Mouse (Mus musculus) stomach, embryonic 14.5 days (tissue): ENCODE measurements around the gene Ehmt2. TPM values are rescaled to one million over a fixed set of nuclear protein-coding genes. Genes with fewer than 3 reads are reported as not detected.

Experiments used
- ATAC-seq: fragments of 200-750 bp; cut with Nextera tagmentation; 2 replicates; pipeline ENCODE4 v1.8.0; 2017; ENCODE audit warnings: low read depth, moderate TSS enrichment; ENCODE audit not compliant: insufficient number of reproducible peaks, insufficient read depth, low FRiP score
- H3K27ac ChIP-seq: fragments of 300-500 bp; sonication (generic); 2 replicates; pipeline ENCODE4 v1.5.1; 2014; ENCODE audit warnings: mild to moderate bottlenecking, low read length, moderate library complexity, mixed read lengths
- H3K27me3 ChIP-seq: fragments of 300-500 bp; sonication (generic); 2 replicates; pipeline ENCODE4 v1.6.1; 2014; ENCODE audit warnings: low read length, control low read depth, mixed read lengths; ENCODE audit not compliant: control insufficient read depth, insufficient read depth
- H3K36me3 ChIP-seq: fragments of 300-500 bp; sonication (generic); 2 replicates; pipeline ENCODE4 v1.6.1; 2014; ENCODE audit warnings: mild to moderate bottlenecking, control low read depth, low read length, moderate library complexity, mixed read lengths; ENCODE audit not compliant: control insufficient read depth, insufficient read depth
- H3K4me1 ChIP-seq: fragments of 300-500 bp; sonication (generic); 2 replicates; pipeline ENCODE4 v1.6.1; 2014; ENCODE audit warnings: low read length, control low read depth, mixed read lengths; ENCODE audit not compliant: control insufficient read depth, insufficient read depth
- H3K4me2 ChIP-seq: fragments of 300-500 bp; sonication (generic); replicated peaks from 2 replicates; pipeline ENCODE4 v1.6.1; 2014; ENCODE audit warnings: low read depth, low read length, control low read depth
- H3K4me3 ChIP-seq: fragments of 300-500 bp; sonication (generic); 2 replicates; pipeline ENCODE4 v1.5.1; 2014; ENCODE audit warnings: low read depth, low read length, control low read depth
- H3K9ac ChIP-seq: fragments of 300-500 bp; sonication (generic); replicated peaks from 2 replicates; pipeline ENCODE4 v1.6.1; 2014; ENCODE audit warnings: low read depth, mild to moderate bottlenecking, control low read depth, low read length, moderate library complexity, mixed read lengths
- H3K9me3 ChIP-seq: fragments of 300-500 bp; sonication (generic); 2 replicates; pipeline ENCODE4 v1.6.1; 2016; ENCODE audit warnings: low read depth, low read length, control low read depth; ENCODE audit not compliant: control insufficient read depth
- WGBS: fragments of 180-500 bp; shearing (Covaris S2); extraction: QIAGEN DNeasy Blood & Tissue Kit; methylation state at CpG from one replicate; pipeline ENCODE4 v1.1.7; 2014; 5-methylcytosine and 5-hydroxymethylcytosine counted together
- polyA plus RNA-seq: library from polyadenylated mRNA; unstranded; fragments of >200 nt; fragmentation: Nextera tagmentation; extraction: Ambion mirVana; gene quantifications from 2 replicates; pipeline ENCODE4 v1.2.1, GENCODE M21; 2014

Ehmt2 gene
- polyA plus RNA-seq, 1 experiment from 2014 or later: 79.4 TPM

DNA sequence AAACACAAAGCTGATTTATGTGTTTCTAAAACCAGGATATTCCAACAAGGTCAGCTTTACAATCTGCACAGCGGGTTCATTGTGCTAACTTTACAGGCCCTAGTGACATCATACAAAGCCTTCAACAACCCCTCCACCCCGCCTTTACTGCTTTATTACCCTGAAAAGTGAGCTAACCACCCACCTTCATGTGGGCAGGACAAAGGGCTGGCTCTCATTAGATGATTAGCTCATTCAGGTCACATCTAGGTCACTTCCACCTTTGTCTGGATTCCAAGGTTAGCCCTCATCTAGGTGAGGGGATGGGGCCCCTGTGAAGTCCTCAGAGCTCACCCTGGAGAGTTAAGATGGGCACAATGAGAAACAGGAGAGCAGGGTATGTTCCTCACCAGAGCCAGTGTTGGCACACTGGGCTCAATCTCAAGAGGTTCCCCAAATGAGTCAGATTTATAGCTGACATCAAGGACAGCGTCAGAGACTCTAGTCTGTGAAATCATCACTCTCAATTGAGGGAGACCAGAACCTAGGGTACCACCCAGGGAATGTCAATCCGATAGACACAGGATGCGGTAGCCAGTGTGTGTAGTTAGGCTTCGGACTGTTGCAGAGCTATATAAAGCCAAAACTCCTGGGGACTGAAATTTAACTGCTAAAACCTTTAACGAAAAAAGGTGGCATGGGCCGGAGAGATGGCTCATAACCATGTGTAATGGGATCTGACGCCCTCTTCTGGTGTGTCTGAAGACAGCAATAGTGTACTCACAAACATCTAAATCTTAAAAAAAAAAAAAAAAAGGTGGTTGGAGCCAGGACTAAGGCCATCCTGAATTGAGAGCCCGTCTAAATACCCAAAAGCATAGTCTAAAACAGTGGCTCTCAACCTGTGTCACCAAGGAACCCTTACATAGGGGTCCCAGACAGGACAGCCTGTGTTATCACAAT is 52.5 kb downstream of the Ehmt2 start:
- Histone ChIP-seq H3K9ac (peak overlapping the region; percentile 99), H3K4me2 (peak overlapping the region; percentile 76), H3K27me3 (no peaks in the 10 kb centered on the region), H3K36me3 (peaks cover 22% of the 10 kb centered on the region), H3K27ac (peak overlapping the region; percentile 92), H3K4me3 (peak overlapping the region; percentile 98), H3K4me1 (peaks cover 10% of the 10 kb centered on the region), H3K9me3 (no peaks in the 10 kb centered on the region)
- no peak for ATAC-seq
- WGBS: 29% methylated on average over 10 of the region's 10 CpGs

DNA sequence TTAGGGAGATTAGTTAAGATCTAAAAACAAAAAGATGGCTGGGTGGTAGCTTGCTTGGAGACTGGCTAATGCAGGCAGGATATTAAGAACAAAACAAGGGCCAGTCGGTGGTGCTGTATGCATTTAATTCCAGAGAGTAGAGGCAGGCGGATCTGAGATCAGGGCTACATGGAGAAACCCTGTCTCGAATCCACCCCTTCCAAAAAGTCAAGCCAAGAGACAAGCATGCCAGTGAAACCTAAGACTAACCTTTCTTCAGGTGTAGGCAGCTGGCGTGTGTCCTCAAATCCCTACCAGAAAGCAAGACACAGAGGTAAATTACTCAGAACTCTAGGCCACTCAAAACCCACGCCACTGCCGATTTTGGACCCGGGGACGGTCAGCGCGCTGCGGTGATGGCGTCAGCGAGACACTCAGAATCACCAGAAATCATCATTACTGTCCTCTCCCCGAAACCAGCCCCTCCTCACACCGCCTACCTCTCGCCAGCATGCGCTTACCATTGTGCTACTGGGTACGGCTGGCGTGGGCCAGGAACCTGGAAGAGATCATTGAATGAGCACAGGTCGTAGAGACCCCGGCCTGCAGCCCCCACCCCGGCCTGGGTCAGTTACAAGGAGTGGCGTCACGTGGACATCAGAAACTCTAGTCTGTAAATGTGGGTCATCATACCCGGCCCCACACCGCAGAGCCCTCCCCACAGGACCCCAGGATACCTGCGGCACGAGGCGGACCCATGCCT is 53.5 kb downstream of the Ehmt2 start:
- under 1% methylated on average over 29 of the region's 29 CpGs for WGBS
- ATAC-seq: peak; percentile 53
- H3K4me3 ChIP-seq: peak overlapping the region; percentile 98
- H3K27ac ChIP-seq: peak overlapping the region; percentile 92
- H3K9ac ChIP-seq: peak overlapping the region; percentile 99
- no peaks in the 10 kb centered on the region for H3K27me3 ChIP-seq
- H3K9me3 ChIP-seq: no peaks in the 10 kb centered on the region
- H3K4me1 ChIP-seq: peaks cover 10% of the 10 kb centered on the region
- H3K36me3 ChIP-seq: peaks cover 22% of the 10 kb centered on the region
- peak overlapping the region; percentile 76 for H3K4me2 ChIP-seq

DNA sequence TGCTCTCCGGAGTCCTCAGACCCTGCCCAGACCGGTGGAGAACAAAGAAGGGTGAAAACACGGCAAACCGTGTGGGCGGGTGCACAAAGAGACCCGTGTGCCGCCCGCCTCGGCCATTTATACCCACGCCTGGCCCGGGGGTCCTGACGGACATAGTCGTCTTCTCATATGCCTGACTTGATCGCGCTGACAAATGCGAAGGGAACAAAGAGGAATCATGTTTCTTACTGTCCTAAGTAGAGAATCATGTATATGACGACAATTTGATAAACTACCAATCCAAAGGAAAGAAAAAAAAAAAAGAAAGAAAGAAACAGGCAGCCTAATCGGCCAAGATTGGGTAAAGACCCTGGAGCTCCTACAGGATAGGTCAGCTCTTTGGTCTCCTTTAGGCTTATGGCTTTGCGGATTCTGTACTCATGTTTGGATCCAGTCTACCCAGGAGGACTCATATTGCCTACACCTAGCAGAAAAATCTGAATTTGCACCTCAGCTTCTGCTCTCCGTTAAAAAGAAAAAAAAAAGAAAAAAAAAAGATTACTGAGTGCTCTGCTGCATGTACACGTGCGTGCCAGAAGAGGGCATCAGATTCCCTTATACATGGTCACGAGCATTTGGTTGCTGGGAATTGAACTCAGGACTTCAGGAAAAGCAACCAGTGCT is 54.2 kb downstream of the Ehmt2 start:
- under 1% methylated on average over 23 of the region's 23 CpGs for WGBS
- H3K27me3 ChIP-seq: no peaks in the 10 kb centered on the region
- peak; percentile 79 for ATAC-seq

DNA sequence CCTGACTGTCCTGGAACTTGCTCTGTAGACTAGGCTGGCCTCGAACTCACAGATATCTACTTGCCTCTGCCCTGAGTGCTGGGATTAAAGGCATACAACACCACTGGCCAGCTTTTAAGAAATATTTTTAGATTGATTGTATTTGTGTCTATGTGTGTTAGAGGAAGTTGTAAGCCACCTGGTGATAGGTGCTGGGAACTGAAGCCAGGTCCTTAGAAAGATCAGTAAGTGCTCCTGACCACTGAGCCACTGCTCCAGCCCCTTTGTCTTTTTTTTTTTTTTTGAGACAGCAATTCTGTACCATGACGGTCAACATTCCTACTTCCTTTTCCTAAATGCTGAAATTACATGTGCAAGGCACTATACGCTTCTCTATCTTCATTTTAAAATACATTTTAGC is 55.0 kb downstream of the Ehmt2 start:
- ATAC-seq: no peak
- WGBS: 79% methylated on average over 3 of the region's 3 CpGs
- H3K9me3 ChIP-seq: no peaks in the 10 kb centered on the region
- H3K36me3 ChIP-seq: peaks cover 22% of the 10 kb centered on the region
- H3K27me3 ChIP-seq: no peaks in the 10 kb centered on the region
- no peak overlapping the region for H3K27ac ChIP-seq
- H3K4me1 ChIP-seq: peaks cover 10% of the 10 kb centered on the region
- H3K9ac ChIP-seq: no peak overlapping the region
- H3K4me3 ChIP-seq: no peak overlapping the region
- peak overlapping the region; percentile 76 for H3K4me2 ChIP-seq

More for the DNA sequence above, 54.2 kb downstream of the Ehmt2 start:
- no peaks in the 10 kb centered on the region for H3K9me3 ChIP-seq
- peaks cover 10% of the 10 kb centered on the region for H3K4me1 ChIP-seq
- peak overlapping the region; percentile 92 for H3K27ac ChIP-seq
- H3K4me2 ChIP-seq: peak overlapping the region; percentile 76
- H3K9ac ChIP-seq: peak overlapping the region; percentile 99
- peaks cover 22% of the 10 kb centered on the region for H3K36me3 ChIP-seq
- H3K4me3 ChIP-seq: peak overlapping the region; percentile 98

DNA sequence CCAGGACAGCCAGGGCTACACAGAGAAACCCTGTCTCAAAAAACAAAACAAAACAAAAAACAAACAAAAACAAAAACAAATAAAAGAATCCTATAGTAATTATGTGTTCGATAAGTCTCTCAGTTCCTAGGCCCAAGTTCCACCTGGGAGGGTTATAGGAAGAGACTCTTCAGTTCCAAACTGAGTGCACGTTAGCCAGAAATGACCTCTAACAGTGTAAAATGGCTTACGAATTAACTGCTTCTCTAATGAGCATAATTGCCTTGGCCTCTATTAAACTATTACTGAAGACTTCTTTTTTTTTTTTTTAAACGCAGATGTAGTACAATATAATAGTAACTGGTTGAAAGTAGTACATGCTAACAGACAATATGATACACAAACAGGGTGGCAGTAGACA is 55.6 kb downstream of the Ehmt2 start:
- no peak for ATAC-seq
- Histone ChIP-seq H3K4me3 (no peak overlapping the region), H3K27ac (no peak overlapping the region)

DNA sequence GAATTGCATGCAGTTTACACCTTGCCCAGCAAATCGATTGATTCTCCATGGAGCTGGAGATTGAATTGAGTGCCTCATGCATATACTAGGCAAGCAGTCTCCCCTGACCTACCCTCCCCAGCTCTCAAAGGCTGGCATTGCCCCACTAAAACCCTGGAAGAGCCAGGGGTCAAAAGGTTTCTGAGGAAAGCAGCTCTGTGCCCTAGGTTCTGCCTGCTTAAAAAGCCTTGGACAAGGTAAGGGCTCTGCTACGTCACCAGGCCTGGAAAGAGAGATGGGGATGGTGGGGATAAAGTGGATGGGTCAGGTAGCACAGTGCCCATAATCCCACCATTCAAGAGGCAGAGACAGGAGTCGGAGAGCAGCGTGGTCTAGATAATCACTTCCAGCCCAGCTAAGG is 56.6 kb downstream of the Ehmt2 start:
- 93% methylated on average over 4 of the region's 4 CpGs for whole genome bisulfite sequencing
- Histone ChIP-seq H3K4me1 (peaks cover 12% of the 10 kb centered on the region), H3K4me2 (no peak overlapping the region), H3K9ac (no peak overlapping the region), H3K27ac (no peak overlapping the region), H3K27me3 (no peaks in the 10 kb centered on the region), H3K9me3 (no peaks in the 10 kb centered on the region), H3K4me3 (no peak overlapping the region), H3K36me3 (peaks cover 16% of the 10 kb centered on the region)
- no peak for ATAC-seq

More for the DNA sequence above, 55.6 kb downstream of the Ehmt2 start:
- H3K9me3 ChIP-seq: no peaks in the 10 kb centered on the region
- WGBS: 90% methylated on average over 4 of the region's 4 CpGs
- H3K27me3 ChIP-seq: no peaks in the 10 kb centered on the region
- no peak overlapping the region for H3K4me2 ChIP-seq
- H3K36me3 ChIP-seq: peaks cover 22% of the 10 kb centered on the region
- peaks cover 10% of the 10 kb centered on the region for H3K4me1 ChIP-seq
- H3K9ac ChIP-seq: no peak overlapping the region

DNA sequence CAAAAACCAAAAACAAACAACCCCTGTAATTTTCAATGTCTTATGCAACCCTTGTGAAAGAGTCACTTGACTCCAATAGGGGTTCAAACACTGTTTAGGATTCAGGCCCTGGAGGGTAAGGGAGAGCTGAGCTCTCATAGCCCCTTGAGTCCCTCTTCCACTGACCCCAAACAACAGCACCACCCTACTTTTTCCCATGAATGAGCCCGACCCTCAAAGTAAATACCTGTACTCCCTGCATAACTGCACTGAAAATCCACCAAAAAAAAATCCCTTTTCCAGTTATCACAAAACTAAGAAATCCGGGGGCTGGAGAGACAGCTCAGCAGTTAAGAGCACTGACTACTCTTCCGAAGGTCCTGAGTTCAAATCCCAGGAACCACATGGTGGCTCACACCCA is 57.6 kb downstream of the Ehmt2 start:
- ATAC-seq: no peak
- H3K4me1 ChIP-seq: peaks cover 9% of the 10 kb centered on the region
- H3K36me3 ChIP-seq: peaks cover 5% of the 10 kb centered on the region
- H3K27me3 ChIP-seq: no peaks in the 10 kb centered on the region
- no peaks in the 10 kb centered on the region for H3K9me3 ChIP-seq
- H3K27ac ChIP-seq: no peak overlapping the region
- no peak overlapping the region for H3K4me3 ChIP-seq
- no peak overlapping the region for H3K4me2 ChIP-seq
- WGBS: 74% methylated on average over 3 of the region's 3 CpGs
- H3K9ac ChIP-seq: no peak overlapping the region

DNA sequence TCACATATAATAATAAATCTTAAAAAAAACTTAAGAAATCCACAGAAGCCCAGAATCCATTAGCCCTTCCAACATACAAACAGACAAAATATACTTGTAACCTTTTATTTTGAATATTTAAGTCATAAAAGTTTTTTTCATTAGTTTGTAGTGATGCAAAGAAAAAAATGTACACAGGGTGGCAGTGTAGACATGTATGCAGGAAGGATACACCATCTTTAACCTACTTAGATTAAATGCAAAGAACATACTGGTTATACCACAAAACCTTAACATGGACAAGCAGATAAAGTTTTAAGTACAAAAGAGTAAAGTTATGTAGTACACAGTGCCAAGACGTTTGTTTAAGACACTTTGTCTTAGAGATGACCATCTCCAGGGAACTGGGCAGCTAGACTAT is 58.1 kb downstream of the Ehmt2 start:
- H3K9ac ChIP-seq: no peak overlapping the region
- no peak overlapping the region for H3K4me3 ChIP-seq
- H3K9me3 ChIP-seq: no peaks in the 10 kb centered on the region
- peaks cover under 1% of the 10 kb centered on the region; the same call in 1 of the 2 replicates for H3K36me3 ChIP-seq
- H3K27ac ChIP-seq: no peak overlapping the region
- H3K4me1 ChIP-seq: peaks cover 9% of the 10 kb centered on the region; the same call in 1 of the 2 replicates
- no peak overlapping the region for H3K4me2 ChIP-seq
- no peak for ATAC-seq
- no peaks in the 10 kb centered on the region for H3K27me3 ChIP-seq
- WGBS: 41% methylated on average over 1 of the region's 1 CpGs
